ENCODE assay signal across 7 mouse cellular contexts in genomic region chr6:28396051-28396852, GRCm38 (mm10). TPM values are rescaled to one million over a fixed set of nuclear protein-coding genes. Genes with fewer than 3 reads are reported as not detected.
DNase-seq lines count a peak whose midpoint lies in the region; ATAC-seq lines count a peak whose summit lies in the region.

No protein-coding gene starts in this region.

- 6% methylated on average over 15 of the region's 15 CpGs for WGBS in forebrain, embryonic 16.5 days
- 16% methylated on average over 15 of the region's 15 CpGs for WGBS in midbrain, embryonic 10.5 days

- peaks cover 4% of the 10 kb centered on the region; the same call in 1 of the 2 replicates for H3K27me3 ChIP-seq in forebrain, embryonic 16.5 days (replicated peaks; ENCODE audit: control insufficient read depth, insufficient read depth, low read length)
- H3K27me3 ChIP-seq in midbrain, embryonic 10.5 days (ENCODE audit: low read depth, poor library complexity, severe bottlenecking): peaks cover 52% of the 10 kb centered on the region

- peaks cover 4% of the 10 kb centered on the region; the same call in 1 of the 2 replicates for H3K9me3 ChIP-seq in forebrain, embryonic 16.5 days (ENCODE audit: control insufficient read depth, low read length)
- peaks cover 4% of the 10 kb centered on the region; the same call in 1 of the 2 replicates for H3K9me3 ChIP-seq in midbrain, embryonic 10.5 days (replicated peaks)

- H3K36me3 ChIP-seq in forebrain, embryonic 16.5 days (ENCODE audit: control insufficient read depth, insufficient read depth): no peaks in the 10 kb centered on the region
- peaks cover 5% of the 10 kb centered on the region; the same call in 1 of the 2 replicates for H3K36me3 ChIP-seq in midbrain, embryonic 10.5 days

- H3K4me1 ChIP-seq in forebrain, embryonic 16.5 days (replicated peaks; ENCODE audit: control insufficient read depth, insufficient read depth, low read length): peaks cover 7% of the 10 kb centered on the region
- H3K4me1 ChIP-seq in midbrain, embryonic 10.5 days: peaks cover 29% of the 10 kb centered on the region

- peak overlapping the region; percentile 86 for H3K4me2 ChIP-seq in forebrain, embryonic 16.5 days (ENCODE audit: low read length)

- H3K27ac ChIP-seq in forebrain, embryonic 16.5 days (ENCODE audit: low read length): no peak overlapping the region
- peak overlapping the region; percentile 91 for H3K27ac ChIP-seq in midbrain, embryonic 10.5 days (replicated peaks)

- no peak overlapping the region for H3K9ac ChIP-seq in forebrain, embryonic 16.5 days (replicated peaks; ENCODE audit: low read depth, low read length)

- H3K4me3 ChIP-seq in forebrain, embryonic 16.5 days (replicated peaks; ENCODE audit: low read length): peak overlapping the region; percentile 46
- peak overlapping the region; percentile 57 for H3K4me3 ChIP-seq in midbrain, embryonic 10.5 days

- peak; percentile 68 for ATAC-seq in forebrain, embryonic 16.5 days
- ATAC-seq in inflammation-experienced regulatory T-cells, adult 6 months: no peak

- DNase-seq in retina, embryonic 14.5 days (ENCODE audit: low spot score): peak; percentile 15
- no peak for DNase-seq in retina, postnatal 1 day
- DNase-seq in midbrain, embryonic 10.5 days (ENCODE audit: low spot score): peak; percentile 33
- no peak for DNase-seq in adrenal gland, adult (ENCODE audit: inconsistent age in 2 of 2, low spot score in 1 of 2)
- no peak for DNase-seq in layer of hippocampus, adult 18-20 months (ENCODE audit: low spot score in 2 of 2)

RNA-seq across cellular contexts. Expression of gene Zfp800, which starts 1.6 kb away (rescaled TPM):
- polyA plus RNA-seq in forebrain, embryonic 16.5 days (2015; fragmentation: Nextera tagmentation; extraction: Ambion mirVana): 18.4 and 21.2 TPM in 2 replicates
- 25.6 and 27.8 TPM in 2 replicates for polyA plus RNA-seq in midbrain, embryonic 10.5 days (2016; fragmentation: Nextera tagmentation; extraction: Ambion mirVana)
- 10 to 100 TPM; 26.0 to 26.6 TPM for total RNA-seq in layer of hippocampus, adult 18-20 months (2021)
- polyA plus RNA-seq in inflammation-experienced regulatory T-cells, adult 6 months (2017; shearing (Covaris generic)): 10 to 100 TPM; 25.4 to 38.2 (median 29.1) TPM

RNA-seq across cellular contexts. Expression of gene Arf5, which starts 27.1 kb away (rescaled TPM):
- polyA plus RNA-seq in forebrain, embryonic 16.5 days (2015; fragmentation: Nextera tagmentation; extraction: Ambion mirVana): 389 and 423 TPM in 2 replicates
- polyA plus RNA-seq in midbrain, embryonic 10.5 days (2016; fragmentation: Nextera tagmentation; extraction: Ambion mirVana): 299 and 324 TPM in 2 replicates
- total RNA-seq in layer of hippocampus, adult 18-20 months (2021): 100 to 1,000 TPM; 258 to 267 TPM
- polyA plus RNA-seq in inflammation-experienced regulatory T-cells, adult 6 months (2017; shearing (Covaris generic)): 10 to 100 TPM; 19.8 to 78.8 (median 44.8) TPM

RNA-seq across cellular contexts. Expression of gene Fscn3, which starts 31.3 kb away (rescaled TPM):
- polyA plus RNA-seq in forebrain, embryonic 16.5 days (2015; fragmentation: Nextera tagmentation; extraction: Ambion mirVana): not detected in 2 replicates
- polyA plus RNA-seq in midbrain, embryonic 10.5 days (2016; fragmentation: Nextera tagmentation; extraction: Ambion mirVana): 0.06 TPM in 1 of 2 replicates, not detected in the other
- total RNA-seq in layer of hippocampus, adult 18-20 months (2021): not detected
- under 1 TPM in 1 of 3 experiments, not detected in 2; 0.25 TPM for polyA plus RNA-seq in inflammation-experienced regulatory T-cells, adult 6 months (2017; shearing (Covaris generic))

RNA-seq across cellular contexts. Expression of gene Gcc1, which starts 31.9 kb away (rescaled TPM):
- 17.1 and 17.2 TPM in 2 replicates for polyA plus RNA-seq in forebrain, embryonic 16.5 days (2015; fragmentation: Nextera tagmentation; extraction: Ambion mirVana)
- polyA plus RNA-seq in midbrain, embryonic 10.5 days (2016; fragmentation: Nextera tagmentation; extraction: Ambion mirVana): 11.3 and 11.4 TPM in 2 replicates
- 10 to 100 TPM; 18.3 to 20.8 TPM for total RNA-seq in layer of hippocampus, adult 18-20 months (2021)
- 1 to 10 TPM; 5.9 to 8.0 (median 7.9) TPM for polyA plus RNA-seq in inflammation-experienced regulatory T-cells, adult 6 months (2017; shearing (Covaris generic))

RNA-seq across cellular contexts. Expression of gene Pax4, which starts 52.9 kb away (rescaled TPM):
- polyA plus RNA-seq in forebrain, embryonic 16.5 days (2015; fragmentation: Nextera tagmentation; extraction: Ambion mirVana): 0.48 TPM in 1 of 2 replicates, not detected in the other
- 0.21 TPM in 1 of 2 replicates, not detected in the other for polyA plus RNA-seq in midbrain, embryonic 10.5 days (2016; fragmentation: Nextera tagmentation; extraction: Ambion mirVana)
- not detected for total RNA-seq in layer of hippocampus, adult 18-20 months (2021)
- polyA plus RNA-seq in inflammation-experienced regulatory T-cells, adult 6 months (2017; shearing (Covaris generic)): not detected

Comparison
In these comparisons a context has a peak if more than half of its experiments do, and no peak if none do; other contexts are left out.
1. DNase-seq: peak in retina, embryonic 14.5 days (single experiment) and midbrain, embryonic 10.5 days (single experiment); none in retina, postnatal 1 day (single experiment), adrenal gland, adult (0 of 2) and layer of hippocampus, adult 18-20 months (0 of 2).